Mouse (Mus musculus) myocyte (in vitro differentiated cells): Measurements from ENCODE around the gene Tmx1. TPM values are rescaled to one million over a fixed set of nuclear protein-coding genes. Genes with fewer than 3 reads are reported as not detected.
A peak's percentile ranks its signal among the peaks of the same experiment; 100 is the strongest.

Experiments used
- H3K27me3 ChIP-seq: one replicate; pipeline ENCODE4 v1.6.1; 2011; ENCODE audit not compliant: control insufficient read depth, insufficient read depth, insufficient read length
- H3K36me3 ChIP-seq: one replicate; pipeline ENCODE4 v1.6.1; 2011; ENCODE audit not compliant: control insufficient read depth, insufficient read depth
- H3K4me2 ChIP-seq: one replicate; pipeline ENCODE4 v1.6.1; 2011; ENCODE audit warnings: low read depth, control low read depth
- H3K4me3 ChIP-seq: one replicate; pipeline ENCODE4 v1.5.1; 2011; ENCODE audit warnings: mild to moderate bottlenecking, control low read depth, moderate library complexity
- H3K79me2 ChIP-seq: one replicate; pipeline ENCODE4 v1.6.1; 2011; ENCODE audit not compliant: control insufficient read depth, insufficient read depth
- H3ac ChIP-seq: one replicate; pipeline ENCODE4 v1.6.1; 2011; ENCODE audit not compliant: control insufficient read depth, insufficient read length
- MAX ChIP-seq: IDR thresholded peaks from one replicate; pipeline ENCODE4 v1.6.1; 2011; ENCODE audit warnings: low read depth, mild to moderate bottlenecking, control low read depth
- MYOD1 ChIP-seq, 3 experiments: IDR thresholded peaks; one replicate each; pipeline ENCODE4 v1.6.1; 2011; ENCODE audit warnings: control low read depth in 2 of 3, low read depth in 2 of 3, mild to moderate bottlenecking in 2 of 3, moderate library complexity in 1 of 3; ENCODE audit not compliant: insufficient read length in 2 of 3, control insufficient read depth in 1 of 3
- MYOG ChIP-seq, 3 experiments: IDR thresholded peaks; one replicate each; pipeline ENCODE4 v1.6.1; 2011; ENCODE audit warnings: control low read depth in 2 of 3, low read depth in 2 of 3, mild to moderate bottlenecking in 2 of 3; ENCODE audit not compliant: insufficient read length in 2 of 3, control insufficient read depth in 1 of 3, insufficient read depth in 1 of 3
- POLR2AphosphoS2 ChIP-seq: IDR thresholded peaks from one replicate; pipeline ENCODE4 v1.6.1; 2011; ENCODE audit warnings: low read depth, control low read depth; ENCODE audit not compliant: insufficient read length
- SRF ChIP-seq: IDR thresholded peaks from one replicate; pipeline ENCODE4 v1.6.1; 2011; ENCODE audit warnings: low read depth; ENCODE audit not compliant: control insufficient read depth, insufficient read length
- USF1 ChIP-seq: IDR thresholded peaks from one replicate; pipeline ENCODE4 v1.6.1; 2011; ENCODE audit warnings: low read depth, mild to moderate bottlenecking, control low read depth, moderate library complexity
- polyA plus RNA-seq: library from polyadenylated mRNA; unstranded; fragments of >200 nt; fragmentation: generic; extraction: Trizol; gene quantifications from one replicate; pipeline ENCODE4 v1.2.1, GENCODE M21; 2012; ENCODE audit warnings: missing spikeins

Tmx1 gene
- polyA plus RNA-seq, 1 experiment: 11.7 TPM

GRCm38 (mm10) chr12:70512431-70512830, 59.5 kb downstream of the Tmx1 start:
- no peak overlapping the region for H3K4me3 ChIP-seq
- H3K36me3 ChIP-seq: no peaks in the 10 kb centered on the region
- TF ChIP-seq MAX: no peak
- no peak for TF ChIP-seq MYOG (IDR thresholded peaks at IDR 0.05; ENCODE audit: control insufficient read depth in 1 of 3, insufficient read depth in 1 of 3, insufficient read length in 2 of 3, low read depth in 2 of 3)
- TF ChIP-seq MYOD1 (IDR thresholded peaks at IDR 0.05; ENCODE audit: control insufficient read depth in 1 of 3, insufficient read length in 2 of 3, low read depth in 2 of 3): no peak
- no peak for TF ChIP-seq POLR2AphosphoS2
- no peak for TF ChIP-seq USF1
- no peak for TF ChIP-seq SRF
- no peak overlapping the region for H3ac ChIP-seq
- H3K27me3 ChIP-seq: no peaks in the 10 kb centered on the region
- no peaks in the 10 kb centered on the region for H3K79me2 ChIP-seq
- peak overlapping the region; percentile 43 for H3K4me2 ChIP-seq

Other genes with a start within 250 kb of the Tmx1 start
- 0.02 TPM for gene Pygl, start 221.6 kb upstream of the Tmx1 start, polyA plus RNA-seq
- not detected for gene Trim9, start 105.5 kb upstream of the Tmx1 start, polyA plus RNA-seq